Mouse (Mus musculus) heart, postnatal 0 days (tissue): ENCODE results near the gene S100a5.

Source experiments
- CTCF ChIP-seq: IDR thresholded peaks from 2 replicates; pipeline ENCODE4 v1.5.1; 2016; ENCODE audit warnings: antibody characterized with exemption, control low read depth, low read depth
- EP300 ChIP-seq: IDR thresholded peaks from 2 replicates; pipeline ENCODE4 v1.6.1; 2016; ENCODE audit warnings: antibody characterized with exemption, low read depth

- no peak for TF ChIP-seq CTCF
- TF ChIP-seq EP300, result no peak
Measured at GRCm38 (mm10) chr3:90613461-90614147, 5.3 kb downstream of the S100a5 start.
